Mouse (Mus musculus) thymus, postnatal 0 days (tissue): ENCODE data around the gene Palm3. TPM values are rescaled to one million over a fixed set of nuclear protein-coding genes. Genes with fewer than 3 reads are reported as not detected.
"Not testable (repeated sequence)": the region's sequence is repeated elsewhere in the genome, so short reads cannot be mapped to it uniquely, and the experiment has no call there.

ENCODE experiments used
- DNase-seq: peaks from one replicate; pipeline ENCODE4 v3.0.0-alpha.2; 2015; ENCODE audit warnings: low spot score
- polyA plus RNA-seq: library from polyadenylated mRNA; unstranded; fragments of >200 nt; fragmentation: Nextera tagmentation; extraction: Ambion mirVana; gene quantifications from 2 replicates; pipeline ENCODE4 v1.2.1, GENCODE M21; 2015

Gene Palm3
- 5.1 and 5.8 TPM in 2 replicates for polyA plus RNA-seq

DNA sequence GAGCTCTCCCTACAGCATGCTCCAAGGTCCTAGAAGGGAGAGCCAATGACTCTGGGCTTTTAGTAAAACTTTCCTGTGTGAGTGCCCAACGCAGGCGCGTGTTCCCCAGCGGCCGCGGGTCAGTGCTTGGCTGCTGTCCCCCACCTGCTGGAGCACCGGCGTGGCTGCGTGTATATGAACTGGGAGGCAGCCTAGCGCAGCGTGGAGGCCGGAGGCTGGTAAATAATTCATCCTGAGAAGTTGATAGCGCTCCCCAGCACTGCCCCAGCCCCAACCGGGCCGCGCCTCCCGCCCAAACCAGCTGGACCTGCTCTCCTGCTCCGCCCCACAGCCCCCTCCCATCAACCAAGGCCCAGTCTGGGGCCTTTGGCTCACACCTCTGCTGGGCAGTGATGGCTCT, at the start of gene Palm3:
Gene Palm3 (plus strand): TSS at position 376 of the 400 bp plus-strand sequence.
- DNase-seq, result no peak

DNA sequence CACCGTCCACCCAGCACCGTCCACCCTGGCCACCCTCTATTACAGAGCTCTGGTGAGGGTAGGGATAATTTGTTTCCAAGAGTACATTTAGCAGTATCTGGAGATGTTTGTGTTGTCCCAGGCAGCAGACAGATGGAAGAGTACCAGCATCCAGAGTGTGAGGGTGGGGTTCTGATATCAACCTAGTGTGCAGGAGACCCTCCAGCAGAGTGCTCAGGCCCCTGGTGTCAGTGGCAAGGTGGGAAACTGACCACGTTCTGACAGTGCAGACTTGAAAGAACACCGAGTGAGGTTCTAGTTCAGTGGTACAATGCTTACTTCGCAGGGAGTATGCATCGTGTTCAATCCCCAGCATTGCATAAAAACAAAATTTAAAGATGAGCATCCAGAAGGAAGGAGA, 49.6 kb upstream of the Palm3 start:
- DNase-seq, result no peak

DNA sequence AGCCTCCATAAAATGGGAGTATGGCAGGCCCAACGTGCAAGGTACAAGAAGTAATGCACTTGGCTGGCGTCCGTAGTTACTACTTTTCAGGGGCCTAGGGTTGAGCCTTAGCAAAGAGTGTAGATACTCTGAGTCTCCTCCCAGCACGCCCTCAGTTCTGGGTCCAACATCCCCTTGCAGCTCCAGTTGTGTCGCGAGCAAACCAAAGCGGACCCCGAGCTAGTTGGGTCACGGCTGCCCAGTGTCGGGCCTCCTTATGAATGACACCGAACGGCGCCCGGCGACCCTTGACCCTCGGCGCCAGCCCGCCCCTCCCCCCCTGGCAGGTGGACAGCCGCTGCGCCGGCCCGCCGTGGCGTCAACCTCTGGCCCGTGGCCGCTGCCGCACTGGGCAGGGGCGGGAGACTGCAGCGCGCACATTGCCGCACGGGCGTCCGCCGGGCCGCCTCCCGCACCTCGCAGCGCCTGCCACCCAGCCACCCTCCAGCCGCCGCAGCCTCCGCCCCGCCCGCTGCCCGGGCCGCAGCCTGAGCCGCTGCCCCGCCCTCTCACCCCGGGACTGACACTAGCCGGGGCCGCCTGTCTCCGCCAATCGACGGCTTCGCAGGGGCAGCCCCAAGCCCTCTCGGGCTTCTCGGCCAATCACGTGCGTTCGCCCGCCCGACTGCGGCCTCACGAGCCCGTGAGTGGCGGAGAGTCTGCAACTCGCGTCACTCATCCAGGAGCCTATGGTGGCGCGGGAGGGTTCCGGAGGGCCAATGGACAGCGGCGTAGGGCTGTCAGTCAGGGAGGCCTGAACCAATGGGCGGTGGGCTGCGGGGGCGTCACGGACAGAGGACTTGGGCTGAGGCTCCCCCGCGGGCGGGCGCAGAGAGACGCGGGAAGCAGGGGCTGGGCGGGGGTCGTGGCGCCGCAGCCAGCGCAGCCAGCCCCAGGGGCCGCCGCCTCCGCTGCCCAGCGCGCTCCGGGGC, 48.8 kb upstream of the Palm3 start, which contains the start of gene Prkaca:
Gene Prkaca (plus strand): TSS at position 844 of the 971 bp plus-strand sequence.
- peak; percentile 99 for DNase-seq

DNA sequence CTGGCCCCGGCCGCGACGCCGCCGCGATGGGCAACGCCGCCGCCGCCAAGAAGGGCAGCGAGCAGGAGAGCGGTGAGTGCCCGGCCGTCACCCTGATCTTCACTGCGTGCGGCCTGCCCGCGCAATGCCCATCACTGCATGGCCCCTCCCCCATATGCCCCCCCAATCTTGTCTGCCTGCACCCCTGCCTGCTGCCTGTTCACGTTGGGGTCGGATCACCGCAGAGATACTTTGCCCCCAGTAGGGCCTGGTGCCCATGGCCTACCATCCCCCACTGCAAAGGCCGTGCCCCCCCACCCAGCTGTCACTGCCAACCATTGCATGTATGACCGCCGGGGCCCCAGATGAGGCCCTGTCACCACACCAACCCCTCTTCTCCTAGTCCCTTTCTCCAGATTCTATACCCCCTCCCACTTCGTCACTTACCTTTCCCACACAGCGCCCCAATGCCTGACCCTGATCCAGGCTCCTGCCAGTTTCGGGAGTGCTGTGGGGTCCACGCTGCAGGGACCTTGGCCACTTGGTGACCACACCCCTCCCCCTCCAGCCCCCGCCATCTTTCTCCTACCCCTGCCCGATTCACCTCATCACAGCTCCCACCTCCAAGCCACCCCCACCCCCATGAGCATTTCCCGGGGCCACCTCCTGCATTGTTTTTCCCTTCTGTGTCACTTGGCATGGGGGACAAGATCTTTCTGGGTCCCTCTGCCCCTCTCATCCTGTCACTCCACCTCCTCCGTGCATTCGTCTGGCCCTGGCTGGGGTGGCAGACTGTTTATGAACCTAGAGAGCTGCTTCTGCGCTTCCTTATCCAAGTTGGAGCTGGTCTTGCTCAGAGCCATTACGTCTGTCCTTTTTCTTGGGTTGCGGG, 47.9 kb upstream of the Palm3 start:
- DNase-seq, result no peak

DNA sequence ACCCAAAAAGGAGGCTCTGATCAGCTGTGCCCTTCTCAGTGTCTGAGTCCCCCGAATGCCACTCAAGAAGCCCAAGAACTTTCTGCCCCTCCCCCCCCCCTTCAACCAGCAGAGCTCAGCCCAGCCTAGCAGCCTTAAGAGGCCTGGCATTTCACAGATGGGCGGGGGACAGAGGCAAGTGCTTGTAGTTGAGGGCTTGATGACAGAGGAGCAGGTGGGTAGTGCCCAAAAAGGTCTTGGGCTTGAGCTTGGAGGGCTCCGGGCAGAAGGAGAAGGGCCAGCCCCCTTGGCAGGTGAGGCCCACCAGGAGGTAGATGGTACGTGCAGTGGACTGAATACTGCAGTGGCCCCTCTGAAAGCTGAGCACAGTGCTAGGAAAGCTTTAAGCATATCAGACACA, 46.8 kb upstream of the Palm3 start:
- DNase-seq, result no peak

DNA sequence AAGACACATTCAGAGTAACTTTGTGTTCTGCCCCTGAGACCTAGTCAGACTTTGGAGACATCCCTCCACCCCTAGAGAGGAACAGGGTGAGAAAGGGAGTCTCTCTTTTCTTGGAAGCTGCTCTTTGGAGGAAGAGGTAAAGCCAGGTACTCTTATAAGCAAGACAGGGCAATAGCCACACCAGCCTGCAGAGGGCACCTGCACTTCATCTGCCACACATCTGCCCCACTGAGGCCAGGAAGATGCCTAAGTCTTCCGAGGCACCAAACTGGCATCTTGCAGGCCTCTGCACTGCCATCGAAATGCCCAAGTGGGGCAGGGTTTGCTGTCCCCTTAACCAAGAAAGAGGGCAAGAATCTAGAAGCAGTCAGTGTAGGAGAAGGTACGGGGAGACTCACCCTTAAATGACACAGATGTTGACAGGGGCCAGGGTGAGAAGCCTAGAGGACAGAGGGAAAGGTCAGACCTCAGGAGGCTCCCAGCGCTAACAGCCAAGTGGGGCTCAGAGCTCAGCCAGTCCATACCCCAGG, 45.1 kb upstream of the Palm3 start:
- DNase-seq, result peak; percentile 25

DNA sequence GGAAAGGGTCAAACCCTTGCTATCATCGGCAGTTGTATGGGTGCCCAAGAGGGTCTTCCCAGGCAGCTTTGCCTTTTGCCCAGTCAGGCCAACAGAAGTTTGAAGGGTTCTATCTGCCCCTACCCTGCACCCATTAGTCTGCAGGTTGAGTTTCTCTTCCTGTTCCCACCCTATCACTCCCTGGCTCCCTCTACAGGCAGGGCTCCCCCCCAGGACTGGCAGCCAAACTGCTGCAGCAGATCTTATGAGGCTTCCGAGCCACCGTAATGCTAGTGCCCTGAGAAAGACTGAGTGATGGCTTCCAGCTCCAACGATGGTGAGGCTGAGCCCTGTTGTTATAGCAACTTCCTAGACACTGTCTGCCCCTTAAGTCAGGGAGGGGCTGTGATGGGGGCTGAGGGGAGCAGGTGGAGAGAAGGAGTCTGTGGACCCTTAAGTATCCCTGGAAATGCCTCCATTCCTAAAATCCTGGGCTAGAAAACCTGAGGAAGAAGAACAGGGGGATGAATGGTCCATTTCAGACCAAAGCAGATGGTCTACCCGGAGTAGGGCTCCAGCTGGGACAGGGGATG, 44.4 kb upstream of the Palm3 start:
- no peak for DNase-seq

DNA sequence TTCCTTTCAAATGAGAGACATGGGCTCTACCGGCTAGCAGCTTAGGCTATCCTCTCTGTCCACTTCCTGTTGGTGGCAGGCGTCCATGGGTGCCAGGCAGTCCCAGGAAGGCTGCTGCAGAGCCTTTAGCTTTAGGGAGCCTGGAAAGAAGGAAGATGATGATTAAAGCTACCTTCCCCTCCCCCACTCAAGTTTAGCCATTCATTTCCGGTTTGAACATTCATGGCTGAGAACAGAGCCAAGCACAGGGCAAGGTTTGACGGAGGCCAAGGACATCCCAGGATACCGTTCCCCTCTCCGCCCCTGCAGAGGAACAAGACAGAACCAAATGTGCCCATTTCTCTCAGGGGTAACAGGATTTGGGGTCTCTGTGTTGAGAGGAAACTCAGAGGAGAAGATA, 43.6 kb upstream of the Palm3 start:
- no peak for DNase-seq

DNA sequence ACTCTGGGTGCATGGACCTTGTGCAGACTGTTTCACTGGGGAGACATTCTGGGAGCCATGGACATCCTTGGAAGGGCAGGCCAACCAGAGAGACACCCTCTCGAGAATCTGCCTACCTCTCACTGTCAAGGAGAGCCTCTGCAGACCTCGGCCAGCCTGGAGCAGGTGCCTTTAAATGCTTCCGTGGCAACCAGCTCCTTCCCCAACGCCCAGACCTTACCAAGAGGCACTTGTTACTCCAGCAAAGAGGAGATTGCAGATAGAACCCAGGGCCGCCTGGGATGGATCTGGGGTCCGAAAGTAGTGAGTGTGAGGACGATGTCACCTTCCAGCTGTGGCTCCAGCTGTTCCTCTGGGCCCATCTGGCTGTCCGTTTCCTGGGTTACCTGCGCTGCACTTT, 43.1 kb upstream of the Palm3 start:
- no peak for DNase-seq

DNA sequence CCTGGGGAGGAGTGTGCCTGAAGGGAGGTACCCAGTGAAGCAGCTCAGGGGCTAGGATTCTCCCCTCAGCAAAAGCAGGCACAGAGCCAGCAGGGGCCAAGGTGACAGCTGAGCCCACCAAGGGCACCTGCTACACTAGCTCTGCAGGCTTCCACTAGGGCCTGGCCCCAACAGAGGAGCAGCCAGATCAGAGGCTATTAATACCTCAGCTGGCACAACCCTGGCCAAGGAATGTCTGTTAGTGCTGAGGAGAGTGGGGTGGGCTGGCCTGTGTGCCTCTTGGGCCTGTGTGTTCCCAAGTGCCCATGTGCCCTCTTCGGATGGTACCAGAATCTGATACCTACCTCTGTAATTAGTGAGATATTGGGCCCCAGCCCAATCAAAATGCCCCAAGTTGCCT, 41.0 kb upstream of the Palm3 start:
- no peak for DNase-seq

DNA sequence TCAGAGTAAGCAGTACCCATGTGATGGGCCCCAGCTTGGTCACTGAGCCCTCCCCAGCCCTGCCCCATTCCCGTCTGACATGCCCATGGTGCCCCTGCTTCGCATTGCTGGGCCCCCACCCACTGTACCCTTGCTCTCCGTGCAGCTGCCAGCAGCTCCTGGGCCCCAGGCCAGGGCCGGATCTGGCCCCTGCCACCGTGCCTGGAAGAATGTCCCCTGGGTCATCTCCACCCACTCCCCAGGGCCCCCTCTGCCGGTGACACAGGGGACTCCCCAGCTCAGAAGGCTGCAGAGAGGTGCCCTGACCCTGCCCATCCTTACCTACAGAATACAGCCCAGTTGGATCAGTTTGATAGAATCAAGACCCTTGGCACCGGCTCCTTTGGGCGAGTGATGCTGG, 40.4 kb upstream of the Palm3 start:
- no peak for DNase-seq

DNA sequence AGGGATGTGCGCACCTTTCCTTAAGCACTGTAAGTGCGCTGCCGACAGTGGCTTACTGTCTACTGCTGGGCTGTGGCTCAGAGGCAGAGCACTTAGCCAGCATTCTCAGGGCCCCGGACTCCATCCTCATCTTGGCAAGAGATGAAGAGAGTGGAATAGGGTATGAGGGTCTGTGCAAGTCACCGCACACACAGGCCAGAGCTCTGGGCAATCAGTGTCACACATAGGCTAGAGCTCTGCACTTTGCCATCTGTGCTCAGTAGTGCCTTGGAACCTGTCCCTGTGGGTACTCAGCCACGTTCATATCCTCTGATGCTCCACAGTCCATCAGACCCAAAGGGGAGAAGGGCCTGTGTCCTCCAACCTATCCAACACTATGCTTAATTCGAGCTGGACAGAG, 39.7 kb upstream of the Palm3 start:
- DNase-seq, result no peak

DNA sequence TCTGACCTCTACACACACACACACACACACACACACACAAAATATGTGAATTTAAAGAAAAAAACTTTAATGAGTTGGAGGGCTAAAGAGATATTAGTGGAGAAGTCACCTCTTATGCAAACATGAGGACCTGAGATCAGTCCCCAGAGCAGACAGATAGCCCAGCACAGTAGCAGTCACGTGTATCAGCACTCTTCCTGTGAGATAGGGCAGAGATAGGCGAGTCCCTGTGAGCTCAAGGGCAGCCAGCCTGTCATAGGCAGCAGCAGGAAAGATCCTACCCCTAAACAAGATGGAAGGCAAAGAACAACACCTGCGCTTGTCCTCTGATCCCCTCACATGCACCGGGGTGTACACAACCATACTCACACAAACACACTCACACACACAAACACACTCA, 38.8 kb upstream of the Palm3 start:
- DNase-seq, result no peak

DNA sequence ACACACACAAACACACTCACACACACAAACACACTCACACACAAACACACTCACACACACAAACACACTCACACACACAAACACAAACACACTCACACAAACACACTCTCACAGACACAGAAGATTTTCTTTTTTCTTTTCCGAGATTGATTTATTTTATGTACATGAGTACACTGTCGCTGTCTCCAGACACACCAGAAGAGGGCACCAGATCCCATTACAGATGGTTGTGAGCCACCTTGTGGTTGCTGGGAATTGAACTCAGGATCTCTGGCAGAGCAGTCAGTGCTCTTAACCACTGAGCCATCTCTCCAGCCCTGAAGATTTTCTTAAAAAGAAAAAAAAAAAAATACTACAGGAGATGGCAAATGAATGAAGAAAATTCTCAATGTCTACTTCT, 38.0 kb upstream of the Palm3 start:
- DNase-seq, result not testable (repeated sequence)

DNA sequence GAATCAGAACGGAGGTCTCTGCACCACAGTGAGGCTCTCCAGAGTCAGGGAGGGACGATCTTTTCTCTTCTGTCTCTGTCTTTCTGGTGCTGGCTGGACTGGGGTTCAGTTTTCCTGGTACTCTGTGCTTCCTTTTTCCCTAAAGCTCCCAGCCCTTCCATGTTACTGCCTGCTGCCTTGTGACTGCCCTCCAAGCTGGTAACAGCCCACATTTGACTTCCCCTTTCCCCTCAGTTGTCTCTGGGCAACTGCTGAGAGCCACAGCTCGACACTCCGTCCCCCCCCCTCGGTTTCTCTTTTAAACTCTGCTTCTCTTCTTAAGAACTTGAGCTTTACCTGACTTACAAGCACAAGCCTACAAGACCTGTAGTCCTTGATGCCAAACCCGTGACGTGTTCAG, 32.0 kb upstream of the Palm3 start:
- no peak for DNase-seq

DNA sequence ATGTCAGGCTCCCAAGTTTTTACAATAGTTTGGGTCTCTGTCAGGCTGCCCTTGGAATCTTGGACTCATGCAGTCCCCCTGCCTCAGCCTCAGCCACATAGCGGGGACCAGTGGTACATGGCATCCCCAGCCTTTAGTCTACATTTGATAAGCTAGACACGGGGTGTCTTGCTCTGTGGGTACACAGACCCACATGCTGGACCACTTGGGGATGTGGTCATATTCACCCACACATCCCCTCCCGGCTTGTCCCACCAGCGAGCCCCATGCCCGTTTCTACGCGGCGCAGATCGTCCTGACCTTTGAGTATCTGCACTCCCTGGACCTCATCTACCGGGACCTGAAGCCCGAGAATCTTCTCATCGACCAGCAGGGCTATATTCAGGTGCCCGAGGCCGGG, 31.1 kb upstream of the Palm3 start:
- DNase-seq, result no peak

DNA sequence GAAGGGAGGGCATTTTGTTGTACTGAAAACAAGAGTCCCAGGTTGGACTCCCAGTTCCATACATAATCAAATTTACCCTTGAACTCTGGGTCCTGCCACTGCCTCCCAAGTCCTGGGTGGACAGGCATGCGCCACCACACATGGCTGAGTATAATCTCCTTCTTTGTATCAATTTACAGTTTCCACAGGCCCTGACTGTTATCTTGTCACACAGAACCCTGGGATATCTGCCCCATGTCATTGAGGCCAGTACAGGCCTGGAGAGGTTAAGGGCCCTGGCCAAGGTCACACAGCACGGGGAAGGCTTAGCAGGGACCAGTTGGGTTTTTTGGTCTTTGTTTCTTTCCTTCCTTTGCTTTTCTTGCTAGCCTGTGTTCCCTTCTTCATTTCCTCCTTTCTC, 28.8 kb upstream of the Palm3 start:
- DNase-seq, result no peak

DNA sequence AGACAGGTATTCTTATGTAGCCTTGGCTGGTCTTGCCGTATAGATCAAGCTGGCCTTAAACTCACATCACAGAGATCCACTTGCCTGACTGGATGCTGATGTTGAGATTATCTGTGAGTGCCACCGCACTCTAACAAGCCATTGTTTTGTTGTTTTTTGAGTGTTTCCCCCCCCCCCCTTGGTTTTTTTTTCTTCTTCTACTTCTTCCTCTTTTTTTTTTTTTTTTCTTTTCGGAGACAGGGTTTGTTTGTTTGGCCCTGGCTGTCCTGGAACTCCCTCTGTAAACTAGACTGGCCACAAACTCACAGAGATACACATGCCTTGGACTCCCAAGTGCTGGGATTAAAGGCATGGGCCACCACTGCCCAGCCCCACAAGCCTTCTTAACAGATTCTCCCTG, 27.2 kb upstream of the Palm3 start:
- DNase-seq, result no peak

DNA sequence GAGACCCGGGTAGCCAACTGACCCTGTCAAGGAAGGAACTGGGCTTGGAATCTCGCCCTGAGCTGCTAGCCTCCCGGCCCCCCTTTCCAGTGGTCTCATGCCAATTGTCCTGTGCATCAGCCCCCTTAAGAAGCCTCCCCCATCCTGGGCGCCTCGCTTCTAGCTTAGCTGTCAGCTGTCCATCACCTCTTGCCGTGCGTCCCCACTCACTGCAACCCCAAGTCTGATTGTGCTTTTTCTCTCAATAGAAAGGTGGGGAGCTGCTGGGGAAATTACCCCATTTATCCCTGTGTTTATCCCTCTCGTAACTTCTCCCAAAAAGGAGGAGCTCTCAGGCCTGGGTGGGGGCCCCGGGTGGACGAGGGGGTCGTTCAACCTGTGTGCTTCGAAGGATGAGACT, 25.3 kb upstream of the Palm3 start:
- no peak for DNase-seq

DNA sequence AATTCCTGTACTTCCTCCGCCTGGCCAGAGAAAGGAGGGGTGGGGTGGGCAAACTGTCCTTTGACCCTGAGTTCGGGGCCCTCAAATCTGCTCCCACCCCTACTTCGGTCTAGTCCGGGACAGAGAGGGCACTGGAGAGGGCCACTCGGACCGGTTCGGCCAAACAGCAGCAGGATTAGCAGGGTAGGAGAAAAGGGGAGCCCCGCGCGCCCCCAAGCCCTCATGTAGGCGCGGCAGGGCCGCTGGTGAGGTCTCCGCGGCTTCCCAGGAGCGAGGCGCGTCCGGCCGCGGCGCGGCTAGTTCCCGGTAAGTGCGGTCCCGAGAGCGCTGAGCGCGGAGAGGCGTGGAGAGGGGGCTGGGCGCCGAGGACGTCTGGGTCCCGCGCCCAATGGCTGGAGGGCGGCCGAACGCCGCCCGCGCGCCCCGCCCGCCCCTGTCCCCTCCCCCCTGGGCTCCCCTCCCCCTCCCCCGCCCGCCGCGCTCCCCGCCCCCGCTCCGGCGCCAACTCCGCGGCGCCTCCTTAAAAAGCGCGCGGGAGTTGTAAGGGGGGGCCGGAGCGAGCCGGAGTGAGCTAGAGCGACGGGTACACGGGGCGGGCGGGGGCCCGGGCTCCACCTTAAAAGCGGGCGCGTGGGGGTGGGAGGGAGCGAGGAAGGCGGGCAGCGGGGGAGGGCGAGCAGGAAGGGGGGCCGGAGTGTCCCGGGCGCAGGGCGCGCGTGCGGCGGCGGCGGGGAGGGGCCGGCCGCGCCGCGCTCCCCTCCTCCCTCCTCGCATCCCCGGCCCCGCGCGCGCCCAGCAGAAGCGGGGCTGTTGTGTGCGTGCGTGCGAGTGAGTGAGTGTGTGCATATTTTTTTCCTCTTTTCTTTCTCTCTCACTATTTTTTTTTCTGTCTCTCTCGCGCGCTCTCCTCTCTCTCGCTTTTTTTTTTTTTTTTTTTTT, 24.4 kb upstream of the Palm3 start:
- peak; percentile 71 for DNase-seq
